Mouse (Mus musculus) thymus, adult 18-20 months (tissue): ENCODE measurements around the gene Sema6d.

Source experiments
- DNase-seq, 2 experiments: peaks; one replicate each; pipeline ENCODE4 v3.0.0; 2022; ENCODE audit warnings: mixed read lengths in 2 of 2

Sema6d gene

DNA sequence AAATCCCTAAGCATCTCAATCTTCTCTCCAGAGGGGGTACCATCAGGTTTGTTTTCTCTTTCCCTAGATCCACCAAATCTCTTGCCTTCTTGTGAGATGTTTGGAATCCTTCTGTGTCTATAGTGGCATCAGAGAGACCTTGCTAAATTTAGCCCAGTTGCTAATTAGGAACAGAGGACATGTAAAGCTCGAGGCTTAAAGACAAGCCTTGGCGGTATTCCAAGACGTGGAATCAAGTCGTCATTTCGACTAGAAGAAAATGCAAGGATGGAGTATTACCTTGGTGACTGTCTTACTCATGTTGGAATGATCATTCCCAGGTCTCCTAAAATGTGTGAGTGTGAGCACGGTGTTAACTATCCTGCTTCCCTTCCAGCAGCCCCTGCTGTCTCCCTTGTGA, 314.2 kb downstream of the Sema6d start:
- no peak for DNase-seq

DNA sequence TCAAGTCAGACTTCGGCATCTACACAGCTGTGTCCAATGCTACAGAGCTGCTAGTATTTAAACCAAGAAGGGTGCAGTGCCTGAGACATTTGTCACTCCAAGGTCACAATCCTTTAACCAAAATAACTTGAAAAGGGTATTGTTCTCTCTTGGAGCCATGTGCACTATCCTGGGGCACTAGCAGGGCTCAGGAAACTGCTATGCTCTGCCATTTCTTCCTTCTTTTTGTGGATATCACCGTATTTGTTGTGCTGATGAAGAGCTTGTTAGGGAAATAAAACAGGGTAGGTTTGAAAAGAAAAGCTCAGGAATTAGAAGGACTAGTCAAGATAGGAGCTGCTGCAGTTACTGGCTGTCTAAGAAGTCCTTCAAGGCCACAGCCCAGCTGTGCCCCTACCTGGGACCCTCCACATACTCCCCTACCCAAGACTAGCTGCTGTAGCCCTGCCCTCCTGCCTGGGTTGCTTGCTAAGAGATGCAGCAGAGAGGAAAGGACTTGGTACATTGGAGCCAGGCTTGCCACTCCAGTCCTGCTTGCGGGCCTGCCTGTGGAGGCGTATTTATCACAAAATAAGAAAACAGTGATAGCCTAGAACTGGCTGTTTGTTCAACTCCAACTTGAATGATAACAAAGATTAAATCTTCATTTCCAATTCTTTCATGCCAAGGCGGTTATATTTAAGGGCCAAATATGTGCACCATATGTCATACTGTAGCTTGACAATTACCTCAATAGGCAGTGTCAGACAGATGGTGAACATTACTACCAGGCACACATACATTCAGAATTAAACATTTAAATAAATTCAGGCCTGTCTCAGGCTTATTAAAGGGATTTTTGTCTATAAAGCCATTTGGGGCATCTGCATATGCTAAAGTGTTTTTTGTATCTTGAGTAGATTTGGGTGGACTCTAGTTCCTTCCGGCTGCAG, 315.1 kb downstream of the Sema6d start:
- no peak for DNase-seq

DNA sequence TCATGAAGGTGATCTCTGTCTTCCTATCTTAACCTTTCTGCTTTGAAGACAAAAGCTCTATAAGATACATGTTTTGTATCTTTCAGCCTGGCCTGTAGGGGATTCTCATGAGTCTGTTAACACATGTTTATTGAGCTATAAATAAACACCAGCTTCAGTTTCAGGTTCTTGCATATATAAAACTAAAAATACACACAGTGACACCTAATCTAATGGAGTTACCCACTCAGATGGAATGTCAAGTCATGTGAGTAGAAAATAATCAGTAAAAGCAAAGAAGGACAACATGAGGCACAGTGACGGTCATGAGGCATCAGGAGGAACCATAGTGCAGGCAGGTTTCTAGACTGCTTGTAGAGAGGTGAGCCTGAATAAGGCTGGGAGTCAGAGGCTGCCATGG, 319.2 kb downstream of the Sema6d start:
- DNase-seq: no peak

DNA sequence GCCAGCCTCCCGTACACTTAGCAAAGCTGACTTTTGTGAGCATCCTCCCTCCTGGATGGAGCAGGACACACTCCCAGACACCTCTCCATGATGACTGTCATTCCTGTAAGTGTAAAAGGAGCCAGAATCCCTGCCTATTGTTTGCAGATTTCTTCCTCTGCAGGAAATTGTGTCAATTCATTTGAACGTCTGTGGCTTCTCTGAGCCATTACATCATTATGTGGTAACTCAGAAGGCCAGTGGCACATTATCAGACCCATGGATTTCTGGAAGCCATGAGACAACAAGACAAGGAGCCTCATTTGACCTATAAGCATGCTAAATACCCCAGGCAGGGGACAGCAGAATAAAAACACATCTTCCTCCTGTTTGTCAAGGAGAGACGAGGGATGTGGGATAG, 327.0 kb downstream of the Sema6d start:
- DNase-seq: no peak

DNA sequence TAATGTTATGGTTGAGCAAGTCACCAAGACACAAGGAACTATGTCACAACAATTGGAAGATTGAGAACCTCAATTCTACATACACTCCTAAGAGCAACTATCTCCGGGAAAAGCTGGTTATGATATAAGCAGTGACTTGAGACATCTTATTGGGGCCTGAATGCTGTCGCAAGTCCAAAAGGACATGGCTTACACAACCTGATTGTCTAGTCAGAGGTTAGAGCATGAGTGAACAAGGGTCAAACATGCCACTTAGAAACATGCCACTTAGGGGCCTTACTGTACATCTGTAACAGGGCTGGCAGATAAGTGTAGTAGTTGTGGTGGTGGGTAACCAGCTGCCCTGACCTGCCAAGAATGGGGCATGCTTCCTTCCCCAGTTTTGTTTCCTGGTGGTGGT, 328.6 kb downstream of the Sema6d start:
- no peak for DNase-seq

DNA sequence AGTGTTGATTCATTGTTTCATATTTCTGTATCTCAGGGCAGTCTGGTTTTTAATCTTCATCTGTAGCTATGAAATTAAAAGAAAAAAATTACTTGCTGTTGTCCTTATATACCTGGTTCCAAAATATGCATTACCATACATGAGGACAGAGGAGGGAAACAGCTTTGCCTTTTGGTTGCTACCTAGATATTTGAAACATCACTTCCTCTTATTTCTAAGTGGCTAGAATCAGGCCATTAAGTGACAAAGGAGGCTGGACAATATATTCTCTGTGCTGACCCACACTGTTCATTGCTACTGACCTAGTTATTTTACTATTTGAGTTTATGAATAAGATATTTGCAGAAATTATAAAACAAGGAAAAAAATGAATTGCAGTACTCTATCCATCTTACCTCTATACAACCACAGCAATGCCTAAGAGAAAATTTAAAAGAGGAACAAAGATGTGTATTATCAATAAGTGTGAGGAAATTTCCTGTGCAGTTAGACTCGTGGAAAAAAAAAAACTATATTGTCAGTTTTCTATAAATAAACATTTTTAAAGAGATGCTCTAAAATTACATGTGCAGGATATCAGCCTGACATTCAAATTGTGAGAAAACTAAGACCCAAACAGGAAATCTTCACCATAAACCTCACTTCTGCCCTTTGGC, 330.5 kb downstream of the Sema6d start:
- DNase-seq: no peak

DNA sequence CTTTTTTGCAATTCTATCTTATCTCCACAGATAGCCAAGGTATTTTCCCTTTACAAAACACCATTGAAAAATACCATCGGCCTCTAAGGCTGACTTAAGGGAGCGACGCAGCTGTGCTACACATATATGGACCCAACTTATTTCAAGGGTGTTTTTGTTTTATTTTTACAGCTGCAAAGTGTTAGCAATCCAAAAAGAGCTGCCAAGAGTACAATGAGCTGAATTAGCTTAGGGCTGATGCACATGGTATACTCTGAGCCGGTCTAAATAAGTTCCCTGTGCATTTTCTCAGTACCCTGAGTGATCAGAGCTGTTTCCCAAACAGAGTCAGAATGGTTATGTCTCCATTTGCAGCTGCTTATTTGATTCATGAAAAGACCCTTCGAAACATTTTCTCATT, 340.0 kb downstream of the Sema6d start:
- DNase-seq: no peak

DNA sequence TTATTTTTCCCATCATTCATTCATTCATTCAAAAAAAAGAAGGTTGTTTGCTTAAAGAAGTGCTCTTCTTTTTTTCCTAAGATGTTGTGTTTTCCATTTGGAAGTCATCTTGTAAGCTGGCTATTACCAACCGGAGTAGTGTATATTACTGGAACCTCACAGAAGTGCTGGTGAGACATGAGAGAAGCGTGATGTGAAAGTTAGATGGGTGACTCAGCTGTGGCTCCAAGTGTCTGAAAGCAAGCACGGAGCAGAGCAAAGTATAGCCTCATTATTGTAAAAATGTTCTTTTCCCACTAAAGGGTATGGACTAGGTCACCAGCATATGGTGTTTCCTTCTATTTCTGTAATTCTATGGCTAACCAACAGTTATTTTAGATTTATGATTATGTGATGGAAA, 340.9 kb downstream of the Sema6d start:
- DNase-seq: no peak

DNA sequence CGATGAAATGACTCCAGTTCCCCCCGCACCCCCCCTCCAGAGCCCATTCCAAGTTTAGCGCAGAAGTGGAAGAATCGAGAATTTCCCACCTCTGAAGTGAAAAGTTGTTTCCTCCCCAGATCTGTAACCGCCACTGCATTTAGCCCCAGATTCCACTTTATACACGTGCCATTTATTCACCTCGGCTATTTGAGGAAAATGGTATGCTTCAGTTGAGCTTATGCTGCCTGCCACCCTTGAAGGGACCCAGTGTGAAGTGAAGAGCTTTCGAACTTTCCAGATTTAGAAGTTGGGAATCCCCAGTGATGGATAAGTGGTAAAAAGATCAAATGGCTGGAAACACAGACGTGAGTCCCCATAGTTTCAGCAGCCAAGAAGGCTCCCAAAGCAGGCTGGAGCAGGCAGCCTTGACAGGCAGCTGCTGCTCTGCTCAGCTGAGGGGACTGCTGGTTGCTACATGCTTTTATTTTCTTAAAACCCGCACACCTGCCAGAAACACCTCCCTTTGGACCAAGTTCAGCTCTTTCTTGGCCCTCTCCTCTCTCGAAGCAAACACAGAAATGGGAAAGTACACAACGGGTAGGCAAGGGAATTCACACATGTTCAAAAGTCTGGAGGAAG, 345.7 kb downstream of the Sema6d start:
- DNase-seq: no peak

DNA sequence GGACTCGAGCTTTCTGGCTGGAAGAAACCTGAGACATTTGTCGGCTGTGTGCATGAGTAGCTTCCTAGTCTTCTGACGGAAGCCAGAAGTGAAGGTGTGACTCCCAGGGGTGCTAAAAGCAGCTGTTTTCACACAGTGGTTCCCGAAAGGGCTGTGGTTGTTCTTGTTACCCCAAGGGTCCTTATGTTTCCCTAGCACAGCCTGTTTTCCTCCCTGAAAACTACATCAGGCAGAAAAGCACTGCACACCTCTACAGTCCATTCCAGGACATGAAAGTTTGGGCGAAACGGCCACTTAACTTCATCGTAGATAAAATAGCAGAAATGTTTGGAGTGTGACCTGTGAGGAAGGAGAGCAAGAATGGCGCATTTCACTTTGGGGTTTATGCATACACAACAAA, 346.9 kb downstream of the Sema6d start:
- DNase-seq: no peak

DNA sequence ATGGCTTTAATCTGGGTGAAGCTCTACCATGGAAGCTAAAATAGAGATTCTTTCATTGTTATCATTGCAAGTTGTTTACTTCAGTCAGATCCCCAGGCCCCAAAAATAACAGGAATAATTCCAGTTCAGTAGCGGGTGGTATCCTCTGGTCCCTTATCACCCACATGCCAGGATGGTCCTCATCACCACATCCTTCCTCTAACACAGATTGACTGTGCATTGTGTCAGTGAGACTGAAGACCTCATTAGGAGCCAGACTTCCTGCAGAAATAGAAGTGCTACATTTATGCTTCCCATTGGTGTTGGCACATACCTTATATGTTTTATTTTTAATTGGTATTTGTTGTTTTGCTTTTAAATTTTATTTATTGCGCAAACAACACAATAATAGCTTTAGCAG, 354.4 kb downstream of the Sema6d start:
- DNase-seq: no peak

DNA sequence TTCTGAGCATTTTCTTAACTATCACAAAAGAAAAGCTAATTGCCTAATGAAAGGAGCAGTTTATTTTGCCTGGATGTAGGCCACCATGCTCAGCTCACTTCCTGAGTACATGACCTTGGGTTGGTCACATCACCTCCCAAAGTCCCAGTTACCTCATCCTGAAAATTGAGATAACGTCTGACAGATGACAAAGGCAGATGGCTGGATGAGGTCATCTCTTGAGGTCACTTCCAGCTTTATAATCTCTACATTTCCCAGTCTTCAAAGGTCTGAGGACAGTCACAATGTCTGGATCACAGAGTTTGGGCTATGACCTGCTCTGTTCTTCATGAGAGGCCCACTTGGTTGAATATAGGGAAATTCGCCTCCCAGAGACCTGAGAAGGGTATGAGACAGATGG, 366.1 kb downstream of the Sema6d start:
- no peak for DNase-seq

DNA sequence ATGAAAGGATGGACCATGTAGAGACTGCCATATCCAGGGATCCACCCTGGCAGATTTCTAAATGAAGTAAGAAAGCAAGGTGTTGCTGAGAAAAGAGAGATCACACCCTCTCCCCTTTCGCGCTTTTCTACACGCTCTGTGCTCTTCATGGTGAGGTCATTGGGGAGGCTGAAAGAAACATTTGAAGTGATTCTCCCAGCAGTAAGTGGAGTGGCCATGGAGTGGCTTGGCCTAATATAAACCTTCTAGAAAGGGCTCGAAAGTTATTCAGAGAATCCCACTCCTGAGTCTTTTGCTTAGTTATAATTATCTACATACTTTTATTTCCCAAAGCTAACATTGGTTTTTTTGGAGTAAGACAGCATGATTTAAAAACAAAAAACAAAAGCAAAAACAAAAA, 367.2 kb downstream of the Sema6d start:
- no peak for DNase-seq

DNA sequence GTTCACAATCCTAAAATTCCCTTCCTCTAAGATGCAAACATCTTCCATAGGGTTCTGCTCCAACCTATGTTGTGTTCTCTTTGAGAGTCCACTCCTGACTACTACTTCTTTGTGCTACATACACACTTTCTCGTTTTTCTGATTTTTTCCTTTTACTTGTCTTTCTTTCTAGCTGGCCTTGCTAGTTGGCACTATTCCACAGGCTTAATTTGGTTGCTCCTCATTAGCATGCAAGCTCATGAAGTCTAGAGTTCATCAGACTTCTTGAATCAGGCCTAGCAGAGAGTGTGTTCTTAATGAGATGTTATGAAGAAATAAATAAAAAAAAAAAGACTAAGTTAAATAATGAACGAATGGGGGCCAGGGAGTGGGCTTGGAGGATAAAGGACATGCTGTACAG, 368.3 kb downstream of the Sema6d start:
- no peak for DNase-seq

DNA sequence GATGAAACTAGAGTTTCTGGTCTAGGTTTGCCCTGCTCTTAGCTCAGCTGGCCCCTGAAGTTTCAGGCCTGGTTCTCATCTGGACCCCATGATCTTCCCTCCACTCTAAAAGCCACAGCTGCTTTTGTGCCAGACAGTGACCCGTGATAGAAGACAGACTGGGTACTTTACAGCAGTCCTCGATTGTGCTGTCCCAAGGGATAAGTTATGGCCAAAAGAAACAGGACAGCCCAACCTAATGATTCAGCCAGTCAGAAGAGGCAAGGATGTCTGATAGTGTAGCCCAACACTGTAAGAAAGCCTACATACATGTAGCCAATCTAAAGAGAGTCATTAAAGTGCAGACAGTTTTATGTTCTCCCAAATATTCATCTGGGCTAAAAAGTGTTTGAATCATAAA, 371.2 kb downstream of the Sema6d start:
- no peak for DNase-seq

DNA sequence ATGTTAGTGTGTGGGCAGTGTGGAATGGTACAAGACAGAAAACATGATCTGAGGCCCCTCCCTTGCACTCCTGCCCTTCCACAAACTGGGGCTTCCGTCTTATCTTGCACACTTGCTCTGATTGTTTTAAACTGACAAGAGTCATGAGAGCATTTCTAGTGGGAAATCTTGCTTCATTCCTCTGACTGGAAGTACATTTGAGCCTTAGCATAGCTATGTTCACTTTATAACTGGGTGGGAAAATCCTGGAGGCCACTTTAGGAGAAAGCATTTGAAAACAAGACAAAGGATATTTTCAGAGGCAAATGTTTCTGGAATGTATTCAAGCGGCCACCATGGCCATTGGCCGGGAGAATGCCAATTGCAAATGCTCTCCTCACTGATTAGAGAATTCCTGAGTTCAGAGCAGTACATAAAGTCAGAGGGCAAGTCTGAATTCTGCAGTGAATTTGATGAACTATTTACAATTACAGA, 371.6 kb downstream of the Sema6d start:
- DNase-seq: no peak

DNA sequence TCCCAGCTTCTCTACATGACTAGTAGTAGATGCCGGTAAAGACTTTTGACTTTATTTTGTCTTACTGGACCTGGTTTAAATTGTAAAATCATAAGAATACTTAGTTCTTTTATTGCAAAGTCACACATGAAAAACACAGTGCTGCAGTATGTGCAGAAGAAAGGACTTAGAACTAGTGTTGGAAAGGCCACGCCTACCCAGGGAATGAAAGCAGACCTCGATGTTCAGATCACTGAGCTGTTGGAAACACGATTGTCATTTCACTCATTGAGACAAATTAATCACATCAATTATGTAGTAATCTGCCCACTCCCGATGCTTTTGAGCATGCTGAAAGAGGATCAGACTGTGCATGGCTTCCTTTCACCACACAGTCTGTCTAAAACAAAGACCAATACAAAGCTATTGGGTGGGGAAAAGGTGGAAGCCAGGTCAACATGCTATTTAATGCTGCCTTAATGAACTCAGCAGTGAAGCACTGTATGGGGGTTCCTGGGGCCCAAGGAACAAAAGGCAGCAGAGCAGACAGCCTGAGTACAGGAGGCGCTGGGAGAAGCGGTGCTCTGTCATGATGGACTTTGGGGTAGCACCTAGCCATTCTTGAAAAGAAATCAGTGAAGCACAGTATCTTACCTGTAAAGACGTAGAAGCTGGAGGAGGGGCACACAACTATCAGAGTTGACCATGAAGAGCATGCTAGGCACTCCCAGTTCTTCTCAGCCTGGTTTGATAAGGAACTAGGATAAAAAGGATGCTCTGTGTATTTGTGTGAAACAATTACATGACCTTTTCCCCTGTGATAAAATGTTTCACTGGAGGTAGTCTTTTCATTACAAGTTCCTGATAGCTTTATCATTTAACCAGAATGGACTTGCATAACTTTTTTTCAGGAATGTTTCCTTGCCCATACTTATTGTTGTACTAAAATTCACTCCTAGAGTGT, 375.5 kb downstream of the Sema6d start:
- no peak for DNase-seq

DNA sequence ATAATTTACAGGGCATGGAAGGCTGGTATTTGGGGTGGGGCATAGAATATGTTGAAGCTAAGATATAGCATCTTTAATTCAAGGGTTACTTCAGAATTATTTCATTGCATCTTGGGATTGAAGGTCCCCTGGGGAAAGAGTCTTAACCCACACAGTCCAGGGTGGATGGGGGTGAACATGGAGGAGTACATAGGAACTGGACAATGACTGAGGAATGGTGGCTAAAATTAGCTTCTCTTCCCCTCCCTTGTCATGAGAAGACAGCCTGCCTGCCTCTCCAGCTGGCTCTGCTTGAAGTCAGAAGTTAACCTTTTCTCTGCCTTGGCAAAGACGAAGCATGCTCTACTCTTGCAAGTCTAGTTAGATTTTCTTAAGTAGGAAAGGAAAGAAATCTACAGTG, 377.7 kb downstream of the Sema6d start:
- no peak for DNase-seq

DNA sequence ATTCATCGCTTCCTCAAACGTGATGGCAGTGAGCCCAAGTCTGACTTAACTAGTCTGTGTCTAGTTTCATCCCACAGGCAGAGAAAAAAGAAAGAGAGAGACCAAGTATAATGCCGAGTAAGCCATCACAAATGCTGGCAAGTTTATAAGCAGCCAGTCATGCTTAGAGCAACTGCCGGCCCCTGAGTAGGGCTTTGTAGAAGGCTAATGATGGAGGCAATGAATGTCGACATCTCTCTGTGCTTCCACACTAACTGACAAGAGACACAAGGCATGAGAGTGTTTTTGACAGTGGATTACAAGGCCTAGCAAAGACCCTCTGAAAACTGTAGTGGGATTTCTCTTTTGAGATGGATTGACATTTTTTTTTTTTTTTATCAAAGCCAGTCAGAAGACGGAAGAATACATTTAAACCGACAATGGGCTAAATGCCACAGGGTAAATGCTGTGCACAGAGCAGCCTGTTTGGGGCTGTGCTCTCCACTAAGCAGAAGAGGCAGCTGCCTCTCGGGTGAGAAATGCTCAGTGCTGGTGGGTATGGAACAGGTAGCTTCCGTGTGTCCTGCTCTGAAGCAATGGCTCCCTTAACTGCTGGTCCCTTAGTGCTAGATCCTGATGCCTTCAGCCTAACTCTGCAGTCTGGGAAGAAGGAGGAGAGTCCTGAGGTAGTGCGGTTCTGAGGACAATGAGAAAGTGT, 380.7 kb downstream of the Sema6d start:
- no peak for DNase-seq

DNA sequence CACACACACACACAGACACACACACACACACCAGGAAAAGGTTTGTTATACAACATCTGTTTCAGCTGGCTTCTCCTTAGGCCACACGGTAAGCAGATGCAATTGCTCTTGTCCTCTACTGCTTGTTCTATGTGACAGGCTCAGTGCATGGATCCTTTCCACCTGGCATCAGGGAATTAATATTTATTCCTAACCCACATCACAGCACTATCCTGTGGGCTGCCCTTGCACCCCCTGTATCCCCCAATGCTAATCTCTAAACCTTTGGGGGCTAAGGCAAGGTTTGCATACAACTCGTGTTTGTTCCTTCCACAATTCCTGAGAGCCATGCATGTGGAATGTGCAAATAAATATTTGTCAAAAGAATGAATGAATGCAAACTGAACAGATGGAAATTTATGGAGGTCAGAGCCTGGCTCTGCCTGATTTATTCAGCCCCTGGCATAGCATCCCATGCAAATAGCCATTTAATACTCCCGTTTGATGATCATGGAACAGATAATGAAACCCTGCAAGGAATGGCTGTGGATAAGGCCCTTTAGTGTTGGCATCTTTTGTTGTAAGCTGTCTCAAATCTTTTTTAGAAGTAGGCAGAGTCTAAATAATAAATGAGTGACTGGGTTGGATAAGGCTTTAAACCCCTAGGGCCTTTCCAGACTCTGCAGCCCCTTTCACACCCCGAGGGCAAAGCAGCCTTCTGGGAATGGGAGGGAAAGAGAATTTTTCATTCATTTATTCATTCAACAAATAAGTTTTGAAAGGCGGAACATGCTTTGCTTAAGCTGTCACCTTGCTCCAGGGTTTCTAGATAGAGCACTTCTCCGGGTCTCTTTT, 383.1 kb downstream of the Sema6d start:
- DNase-seq: no peak

DNA sequence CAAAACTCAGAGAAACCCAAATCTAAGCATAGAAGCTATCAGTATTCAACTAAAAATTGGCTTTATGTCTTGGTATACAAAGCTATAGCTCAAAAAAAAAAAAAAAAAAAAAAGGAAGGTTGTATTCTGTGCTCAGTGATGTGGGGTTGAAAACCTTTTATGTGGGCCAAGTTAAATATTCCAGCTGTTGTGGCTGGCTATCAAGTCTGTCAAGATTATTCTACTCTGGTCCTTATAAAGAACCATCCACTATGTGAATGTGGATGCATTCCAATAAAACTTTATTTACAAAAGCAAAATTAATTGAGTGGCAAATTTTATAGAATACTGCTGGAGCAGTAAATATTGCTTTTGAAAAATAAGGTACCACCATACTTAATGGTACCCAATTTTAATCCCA, 388.1 kb downstream of the Sema6d start:
- no peak for DNase-seq
